Mouse (Mus musculus) liver, embryonic 13.5 days (tissue): Measurements from ENCODE around the gene Ubl5. TPM values are rescaled to one million over a fixed set of nuclear protein-coding genes. Genes with fewer than 3 reads are reported as not detected.
"Not testable (repeated sequence)": the region's sequence is repeated elsewhere in the genome, so short reads cannot be mapped to it uniquely, and the experiment has no call there.

Experiments used
- ATAC-seq: fragments of 200-750 bp; cut with Nextera tagmentation; 2 replicates; pipeline ENCODE4 v1.8.0; 2017; ENCODE audit warnings: low read depth, mild to moderate bottlenecking, moderate number of reproducible peaks, moderate library complexity
- DNase-seq: peaks from one replicate; pipeline ENCODE4 v3.0.0; 2022
- H3K27ac ChIP-seq: fragments of 300-500 bp; sonication (generic); 2 replicates; pipeline ENCODE4 v1.5.1; 2015; ENCODE audit warnings: moderate library complexity, mild to moderate bottlenecking, inconsistent platforms
- H3K27me3 ChIP-seq: fragments of 300-500 bp; sonication (generic); 2 replicates; pipeline ENCODE4 v1.6.1; 2015; ENCODE audit warnings: mild to moderate bottlenecking, inconsistent platforms
- H3K36me3 ChIP-seq: fragments of 300-500 bp; sonication (generic); 2 replicates; pipeline ENCODE4 v1.6.1; 2015; ENCODE audit warnings: mild to moderate bottlenecking, inconsistent platforms
- H3K4me1 ChIP-seq: fragments of 300-500 bp; sonication (generic); replicated peaks from 2 replicates; pipeline ENCODE4 v1.6.1; 2015; ENCODE audit warnings: inconsistent platforms
- H3K4me2 ChIP-seq: fragments of 300-500 bp; sonication (generic); 2 replicates; pipeline ENCODE4 v1.6.1; 2015; ENCODE audit warnings: inconsistent platforms, mild to moderate bottlenecking, moderate library complexity
- H3K4me3 ChIP-seq: fragments of 300-500 bp; sonication (generic); replicated peaks from 2 replicates; pipeline ENCODE4 v1.5.1; 2015; ENCODE audit warnings: mild to moderate bottlenecking, inconsistent platforms
- H3K9ac ChIP-seq: fragments of 300-500 bp; sonication (generic); 2 replicates; pipeline ENCODE4 v1.6.1; 2015; ENCODE audit warnings: mild to moderate bottlenecking, inconsistent platforms
- H3K9me3 ChIP-seq: fragments of 300-500 bp; sonication (generic); replicated peaks from 2 replicates; pipeline ENCODE4 v1.6.1; 2016; ENCODE audit warnings: inconsistent platforms
- WGBS: fragments of 180-500 bp; shearing (Covaris S2); methylation state at CpG from one replicate; pipeline ENCODE4 v1.1.7; 2015; ENCODE audit not compliant: insufficient replicate concordance; 5-methylcytosine and 5-hydroxymethylcytosine counted together
- polyA plus RNA-seq: library from polyadenylated mRNA; unstranded; fragments of >200 nt; fragmentation: Nextera tagmentation; extraction: Ambion mirVana; gene quantifications from 2 replicates; pipeline ENCODE4 v1.2.1, GENCODE M21; 2015

Gene Ubl5
- polyA plus RNA-seq, 1 experiment from 2014 or later = 310 TPM

DNA sequence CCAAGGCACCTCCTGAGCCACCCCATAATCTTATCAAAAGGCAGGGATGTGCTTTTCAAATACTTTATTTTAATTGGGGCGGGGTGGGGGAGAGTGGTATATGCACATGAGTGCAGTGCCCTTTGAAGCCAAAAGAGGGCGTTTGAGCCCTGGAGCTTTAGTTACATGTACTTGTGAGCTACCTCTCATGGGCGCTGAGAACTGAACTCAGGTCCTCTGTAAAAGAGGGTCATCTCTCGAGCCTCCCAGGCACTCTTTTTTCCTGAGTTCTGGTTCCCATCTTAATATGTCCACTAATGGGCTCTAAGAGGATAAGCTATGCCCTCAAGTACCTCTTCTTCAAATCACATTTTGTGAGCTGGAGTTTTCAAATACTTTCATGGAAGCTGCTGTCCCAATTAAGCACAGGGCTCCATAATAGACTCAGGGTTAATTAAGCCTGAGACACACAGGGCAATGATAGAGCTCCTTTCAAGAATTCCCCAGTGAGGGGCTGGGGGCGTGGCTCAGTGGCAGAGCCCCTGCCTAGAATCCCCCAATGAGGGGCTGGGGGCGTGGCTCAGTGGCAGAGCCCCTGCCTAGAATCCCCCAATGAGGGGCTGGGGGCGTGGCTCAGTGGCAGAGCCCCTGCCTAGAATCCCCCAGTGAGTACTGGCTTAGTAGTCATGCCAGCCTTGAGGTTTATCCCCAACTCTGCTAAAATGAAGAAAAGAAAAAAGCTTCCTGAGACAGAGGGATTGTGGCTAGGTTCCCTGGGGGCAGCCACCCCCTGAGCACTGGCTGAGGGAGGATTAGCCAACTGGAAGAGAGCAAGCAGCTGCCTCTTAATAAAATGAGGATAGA is 39.1 kb downstream of the Ubl5 start:
- WGBS = 31% methylated on average over 7 of the region's 7 CpGs
- Histone ChIP-seq H3K9me3 (no peaks in the 10 kb centered on the region), H3K27ac (no peak overlapping the region), H3K4me2 (no peak overlapping the region), H3K36me3 (no peaks in the 10 kb centered on the region), H3K9ac (no peak overlapping the region), H3K4me3 (no peak overlapping the region), H3K4me1 (no peaks in the 10 kb centered on the region), H3K27me3 (no peaks in the 10 kb centered on the region)
- ATAC-seq = no peak
- DNase-seq = no peak

DNA sequence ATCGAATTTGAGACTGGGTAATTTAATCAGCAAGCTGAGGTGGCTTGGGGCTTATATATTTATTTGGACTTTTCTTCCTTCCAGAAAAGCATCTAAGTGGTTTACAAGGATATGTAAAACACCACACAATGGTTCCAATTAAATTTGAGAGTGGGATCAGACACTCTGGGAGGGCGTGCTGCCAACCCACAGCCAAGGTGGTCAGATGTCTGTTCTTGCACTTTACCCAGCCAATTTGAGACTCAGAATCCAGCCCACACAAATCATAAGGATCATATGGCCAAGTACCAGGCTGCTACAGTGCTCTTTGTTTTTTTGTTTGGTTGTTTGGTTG is 39.7 kb downstream of the Ubl5 start:
- 57% methylated on average over 2 of the region's 2 CpGs for WGBS
- Histone ChIP-seq H3K4me2 (no peak overlapping the region), H3K27me3 (no peaks in the 10 kb centered on the region), H3K4me3 (no peak overlapping the region), H3K36me3 (no peaks in the 10 kb centered on the region), H3K9ac (no peak overlapping the region), H3K4me1 (no peaks in the 10 kb centered on the region), H3K27ac (no peak overlapping the region), H3K9me3 (no peaks in the 10 kb centered on the region)
- ATAC-seq (no peak), DNase-seq (no peak)

DNA sequence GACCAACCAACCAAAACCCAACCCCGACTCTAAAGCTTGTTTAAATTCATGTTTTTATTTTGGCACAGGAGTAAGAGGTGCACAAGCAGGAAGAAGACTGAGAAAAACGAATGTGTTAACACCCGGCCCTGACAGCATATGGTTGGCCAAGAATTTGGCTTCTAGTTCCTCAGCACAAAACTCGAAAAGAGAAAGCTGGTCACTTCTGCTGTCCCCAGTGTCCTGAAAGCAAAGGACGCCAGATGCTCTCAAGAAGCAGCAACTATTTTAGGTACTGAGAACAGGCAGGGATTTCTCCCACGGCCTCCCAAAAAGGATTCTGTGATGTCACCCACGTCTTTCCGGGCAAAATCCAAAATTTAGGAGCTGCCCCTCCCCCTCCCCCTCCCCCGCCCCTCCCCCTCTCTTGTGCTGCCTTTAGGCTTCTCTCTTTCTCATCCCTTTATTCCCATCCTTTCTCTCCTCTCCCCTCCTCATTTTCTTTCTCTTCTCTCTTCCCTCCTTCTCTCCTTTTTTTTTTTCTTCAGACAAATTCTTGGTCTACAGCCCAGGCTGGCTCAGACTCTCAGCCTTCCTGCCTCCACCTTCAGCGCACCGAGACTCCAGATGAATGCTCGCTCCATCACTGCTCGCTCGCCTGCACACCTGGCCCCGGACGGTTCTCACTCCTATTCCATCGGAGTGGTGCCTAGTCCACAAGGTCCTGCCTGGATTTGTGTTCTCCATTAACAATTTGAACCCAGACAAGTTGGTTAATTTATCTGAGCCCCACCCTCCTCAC is 42.6 kb downstream of the Ubl5 start:
- no peak overlapping the region for H3K4me3 ChIP-seq
- no peak overlapping the region for H3K4me2 ChIP-seq
- no peaks in the 10 kb centered on the region for H3K36me3 ChIP-seq
- DNase-seq = no peak
- H3K27ac ChIP-seq = no peak overlapping the region
- no peaks in the 10 kb centered on the region for H3K4me1 ChIP-seq
- WGBS = 41% methylated on average over 17 of the region's 17 CpGs
- H3K27me3 ChIP-seq = no peaks in the 10 kb centered on the region
- no peak for ATAC-seq
- H3K9ac ChIP-seq = no peak overlapping the region
- no peaks in the 10 kb centered on the region for H3K9me3 ChIP-seq

DNA sequence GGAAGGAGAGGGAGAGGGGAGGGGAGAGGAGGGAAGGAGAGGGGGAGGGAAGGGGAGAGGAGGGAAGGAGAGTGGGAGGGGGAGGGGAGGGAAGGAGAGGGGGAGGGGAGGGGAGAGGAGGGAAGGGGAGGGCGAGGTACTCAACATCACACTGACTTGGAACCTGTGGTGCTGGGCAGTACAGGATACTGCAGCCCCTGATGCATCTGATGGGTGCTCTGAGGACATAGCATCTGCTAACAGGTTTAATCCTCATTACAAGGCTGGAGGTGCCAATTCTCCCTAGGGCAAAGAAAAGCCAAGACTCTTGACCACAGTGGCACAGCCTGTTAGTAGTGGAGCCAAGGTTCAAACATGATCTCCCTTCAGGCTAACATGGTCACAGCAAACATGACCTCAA is 46.7 kb downstream of the Ubl5 start:
- WGBS = 0% methylated on average over 1 of the region's 1 CpGs
- no peak overlapping the region for H3K4me2 ChIP-seq
- H3K4me3 ChIP-seq = no peak overlapping the region
- H3K27ac ChIP-seq = no peak overlapping the region
- no peaks in the 10 kb centered on the region for H3K36me3 ChIP-seq
- no peaks in the 10 kb centered on the region for H3K9me3 ChIP-seq
- DNase-seq (no peak), ATAC-seq (no peak)
- H3K4me1 ChIP-seq = no peaks in the 10 kb centered on the region
- no peak overlapping the region for H3K9ac ChIP-seq
- H3K27me3 ChIP-seq = peaks cover 13% of the 10 kb centered on the region

DNA sequence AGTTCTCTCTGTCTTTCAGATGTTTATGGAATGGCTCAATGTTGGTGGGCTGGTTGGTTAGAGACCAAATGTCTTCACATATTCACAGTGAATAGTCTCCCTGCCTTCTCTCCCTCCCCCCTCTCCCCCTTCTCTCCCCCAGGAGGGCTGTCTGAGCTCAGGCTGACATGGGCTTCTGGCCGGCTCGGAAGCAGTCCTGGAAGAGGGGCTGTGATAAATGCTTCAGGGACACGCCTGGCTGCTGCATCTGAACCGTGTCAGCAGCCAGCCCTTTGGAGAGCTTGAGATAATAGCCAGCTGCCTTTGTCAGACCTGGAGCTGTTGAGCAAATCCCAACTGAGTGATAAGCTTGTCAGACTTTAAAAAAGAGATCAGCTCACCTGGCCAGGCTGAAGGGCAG is 47.2 kb downstream of the Ubl5 start:
- WGBS = 17% methylated on average over 4 of the region's 4 CpGs
- Histone ChIP-seq H3K4me1 (no peaks in the 10 kb centered on the region), H3K4me2 (no peak overlapping the region), H3K36me3 (no peaks in the 10 kb centered on the region), H3K4me3 (no peak overlapping the region), H3K27ac (no peak overlapping the region), H3K9ac (no peak overlapping the region), H3K9me3 (no peaks in the 10 kb centered on the region), H3K27me3 (peaks cover 18% of the 10 kb centered on the region)
- DNase-seq = no peak
- no peak for ATAC-seq

DNA sequence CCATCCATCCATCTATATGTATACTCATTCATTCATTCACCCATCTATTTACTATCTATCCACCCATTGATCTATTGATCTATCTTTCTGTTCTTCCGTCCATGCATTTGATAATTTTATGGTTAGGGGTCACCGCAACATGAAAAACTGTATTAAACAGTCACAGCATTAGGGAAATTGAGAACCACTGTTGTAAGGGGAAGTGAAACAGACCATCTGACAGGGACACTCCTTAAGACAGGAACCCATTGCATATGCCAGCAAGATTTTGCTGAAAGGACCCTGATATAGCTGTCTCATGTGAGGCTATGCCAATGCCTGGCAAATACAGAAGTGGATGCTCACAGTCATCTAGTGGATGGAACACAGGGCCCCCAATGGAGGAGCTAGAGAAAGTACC is 47.8 kb downstream of the Ubl5 start:
- WGBS = 71% methylated on average over 2 of the region's 2 CpGs
- H3K27ac ChIP-seq, H3K4me3 ChIP-seq, H3K4me1 ChIP-seq, H3K4me2 ChIP-seq, DNase-seq, H3K9ac ChIP-seq, ATAC-seq, H3K9me3 ChIP-seq, H3K36me3 ChIP-seq: not testable (repeated sequence)
- peaks cover 23% of the 10 kb centered on the region for H3K27me3 ChIP-seq

DNA sequence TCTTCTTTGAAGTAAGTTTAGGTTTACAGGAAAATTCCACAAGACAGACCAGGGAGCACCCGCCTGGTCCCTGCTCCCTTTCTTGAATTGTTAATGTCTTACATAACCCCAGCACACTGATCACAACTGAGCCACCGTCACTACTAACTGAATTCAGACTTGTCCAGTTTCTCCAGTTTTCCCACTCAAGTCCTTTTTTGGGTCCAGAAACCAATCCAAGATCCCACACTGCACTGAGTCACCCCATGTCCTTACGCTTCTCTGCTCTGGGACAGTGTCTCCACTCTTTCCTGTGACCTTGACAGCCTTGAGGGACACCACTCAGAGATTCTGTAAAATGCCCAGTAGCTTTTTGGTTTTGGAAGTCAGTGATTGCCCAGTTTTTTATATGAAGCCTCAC is 50.2 kb downstream of the Ubl5 start:
- Histone ChIP-seq H3K4me1 (no peaks in the 10 kb centered on the region), H3K4me3 (no peak overlapping the region), H3K27me3 (peaks cover 39% of the 10 kb centered on the region), H3K27ac (no peak overlapping the region), H3K9me3 (no peaks in the 10 kb centered on the region), H3K9ac (no peak overlapping the region), H3K36me3 (no peaks in the 10 kb centered on the region), H3K4me2 (no peak overlapping the region)
- ATAC-seq = no peak
- 68% methylated on average over 3 of the region's 3 CpGs for WGBS
- no peak for DNase-seq

DNA sequence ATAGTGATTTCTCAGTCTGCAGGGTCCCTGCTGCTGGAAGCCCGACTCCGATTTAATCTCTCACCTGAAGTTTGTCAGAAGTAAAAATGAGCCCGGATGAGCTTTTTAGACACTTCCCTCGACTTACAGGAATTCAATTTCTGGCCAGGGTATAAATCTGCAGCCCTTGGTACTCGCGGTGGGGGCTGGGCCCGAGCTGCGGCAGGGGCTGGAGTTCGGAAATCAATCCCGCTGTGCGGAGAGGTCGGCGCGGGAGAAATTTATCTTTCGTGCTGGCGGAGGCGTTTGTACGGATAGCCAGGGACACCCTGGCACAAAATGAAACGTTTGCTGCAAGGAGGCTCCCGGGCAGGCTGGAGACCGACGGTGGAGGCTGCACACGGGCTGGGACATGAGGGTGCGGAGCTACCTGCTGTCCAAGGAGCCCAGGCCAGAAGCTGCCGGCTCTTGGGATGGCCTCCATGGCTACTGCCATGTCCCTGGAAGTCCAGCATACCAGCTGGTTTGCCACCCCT is 52.1 kb downstream of the Ubl5 start:
- 6% methylated on average over 25 of the region's 25 CpGs for WGBS
- peak overlapping the region; percentile 30; the same call in 1 of the 2 replicates for H3K4me3 ChIP-seq
- DNase-seq (no peak), ATAC-seq (no peak)
- no peak overlapping the region for H3K27ac ChIP-seq
- peak overlapping the region; percentile 48 for H3K4me2 ChIP-seq
- H3K9ac ChIP-seq = no peak overlapping the region
- H3K9me3 ChIP-seq = no peaks in the 10 kb centered on the region
- H3K36me3 ChIP-seq = no peaks in the 10 kb centered on the region
- H3K4me1 ChIP-seq = no peaks in the 10 kb centered on the region
- peaks cover 39% of the 10 kb centered on the region for H3K27me3 ChIP-seq

DNA sequence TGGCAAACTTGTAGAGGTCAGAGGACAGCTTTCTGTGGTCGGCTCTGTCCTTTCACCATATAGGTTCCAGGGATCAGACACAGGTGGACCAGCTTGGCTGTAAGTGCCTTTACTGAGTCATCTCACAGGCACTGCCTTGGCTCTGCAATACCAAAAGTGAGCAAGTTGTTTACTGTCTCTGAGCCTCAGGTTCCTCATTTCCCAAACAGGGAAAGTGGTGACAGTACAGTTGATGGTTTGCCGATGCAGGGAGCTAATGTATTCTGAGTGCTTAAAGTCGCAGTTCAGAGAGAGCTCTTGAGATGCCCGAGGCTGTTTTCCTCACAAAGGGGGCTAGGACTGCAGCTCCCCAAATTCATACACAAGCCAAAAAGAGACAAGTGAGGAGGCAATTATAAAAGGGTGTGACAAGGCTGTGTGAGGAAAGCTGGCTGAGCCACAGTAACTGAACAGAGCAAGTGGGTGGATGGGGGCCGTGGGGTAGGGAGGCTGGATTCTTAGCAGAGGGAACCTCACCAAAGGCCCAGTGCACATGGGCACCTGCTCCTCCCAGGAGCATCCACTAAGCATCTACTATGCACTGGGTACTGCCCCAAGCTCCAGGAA is 53.5 kb downstream of the Ubl5 start:
- H3K36me3 ChIP-seq = no peaks in the 10 kb centered on the region
- H3K27ac ChIP-seq = no peak overlapping the region
- DNase-seq (no peak), ATAC-seq (no peak)
- H3K9me3 ChIP-seq = no peaks in the 10 kb centered on the region
- no peak overlapping the region for H3K9ac ChIP-seq
- H3K4me1 ChIP-seq = no peaks in the 10 kb centered on the region
- H3K4me2 ChIP-seq = no peak overlapping the region
- WGBS = 51% methylated on average over 5 of the region's 5 CpGs
- H3K4me3 ChIP-seq = no peak overlapping the region
- H3K27me3 ChIP-seq = peaks cover 39% of the 10 kb centered on the region
